Mouse (Mus musculus) stomach, postnatal 0 days (tissue): Measurements from ENCODE around the gene Olig2.

Experiments used
- CTCF ChIP-seq: IDR thresholded peaks from 2 replicates; pipeline ENCODE4 v1.5.1; 2016; ENCODE audit warnings: antibody characterized with exemption, low read depth, mild to moderate bottlenecking, moderate library complexity
- EP300 ChIP-seq: optimal IDR thresholded peaks from 2 replicates; pipeline ENCODE3; 2016; ENCODE audit warnings: antibody characterized with exemption

GRCm38 (mm10) chr16:91229643-91230042, 4.4 kb downstream of the Olig2 start:
- TF ChIP-seq CTCF (no peak), EP300 (no peak)
